Mouse (Mus musculus) heart, postnatal 0 days (tissue): ENCODE results near the gene Hspa12a. TPM values are rescaled to one million over a fixed set of nuclear protein-coding genes. Genes with fewer than 3 reads are reported as not detected.

Experiments
- ATAC-seq: fragments of 200-750 bp; cut with Nextera tagmentation; 2 replicates; pipeline ENCODE4 v1.8.0; 2017; ENCODE audit warnings: low read depth, moderate number of reproducible peaks, moderate library complexity; ENCODE audit not compliant: insufficient read depth
- DNase-seq: peaks from one replicate; pipeline ENCODE4 v3.0.0-alpha.2; 2016; ENCODE audit warnings: low spot score
- H3K27ac ChIP-seq: fragments of 300-500 bp; sonication (generic); 2 replicates; pipeline ENCODE4 v1.5.1; 2014; ENCODE audit warnings: low read depth, mild to moderate bottlenecking
- H3K27me3 ChIP-seq: fragments of 300-500 bp; sonication (generic); 2 replicates; pipeline ENCODE4 v1.6.1; 2014; ENCODE audit warnings: low read length, mixed read lengths; ENCODE audit not compliant: control insufficient read depth, insufficient read depth
- H3K36me3 ChIP-seq: fragments of 300-500 bp; sonication (generic); replicated peaks from 2 replicates; pipeline ENCODE4 v1.6.1; 2014; ENCODE audit warnings: low read length, mixed read lengths; ENCODE audit not compliant: control insufficient read depth, insufficient read depth
- H3K4me1 ChIP-seq: fragments of 300-500 bp; sonication (generic); 2 replicates; pipeline ENCODE4 v1.6.1; 2014; ENCODE audit warnings: antibody characterized with exemption; ENCODE audit not compliant: control insufficient read depth, insufficient read depth
- H3K4me2 ChIP-seq: fragments of 300-500 bp; sonication (generic); 2 replicates; pipeline ENCODE4 v1.6.1; 2014; ENCODE audit warnings: low read depth, mild to moderate bottlenecking, low read length, moderate library complexity
- H3K4me3 ChIP-seq: fragments of 300-500 bp; sonication (generic); 2 replicates; pipeline ENCODE4 v1.5.1; 2014; ENCODE audit warnings: low read depth, low read length
- H3K9ac ChIP-seq: fragments of 300-500 bp; sonication (generic); replicated peaks from 2 replicates; pipeline ENCODE4 v1.6.1; 2014; ENCODE audit warnings: low read depth, low read length, mixed read lengths
- H3K9me3 ChIP-seq: fragments of 300-500 bp; sonication (generic); replicated peaks from 2 replicates; pipeline ENCODE4 v1.6.1; 2016; ENCODE audit warnings: low read length; ENCODE audit not compliant: control insufficient read depth
- CTCF ChIP-seq: IDR thresholded peaks from 2 replicates; pipeline ENCODE4 v1.5.1; 2016; ENCODE audit warnings: antibody characterized with exemption, control low read depth, low read depth
- EP300 ChIP-seq: IDR thresholded peaks from 2 replicates; pipeline ENCODE4 v1.6.1; 2016; ENCODE audit warnings: antibody characterized with exemption, low read depth
- WGBS: fragments of 180-500 bp; shearing (Covaris S2); extraction: QIAGEN DNeasy Blood & Tissue Kit; methylation state at CpG from one replicate; pipeline ENCODE4 v1.1.7; 2014; 5-methylcytosine and 5-hydroxymethylcytosine counted together
- polyA plus RNA-seq: library from polyadenylated mRNA; unstranded; fragments of >200 nt; fragmentation: Nextera tagmentation; extraction: Ambion mirVana; gene quantifications from 2 replicates; pipeline ENCODE4 v1.2.1, GENCODE M21; 2015
- total RNA-seq: library from RNA; depleted of rRNA; stranded (reverse); fragments of >200 nt; gene quantifications from 2 replicates; pipeline ENCODE4 v1.2.3, GENCODE M21; 2014; ENCODE audit warnings: low replicate concordance

Hspa12a gene
- total and polyA plus RNA-seq, 2 experiments from 2014 or later: 13.2 to 39.2 TPM

DNA sequence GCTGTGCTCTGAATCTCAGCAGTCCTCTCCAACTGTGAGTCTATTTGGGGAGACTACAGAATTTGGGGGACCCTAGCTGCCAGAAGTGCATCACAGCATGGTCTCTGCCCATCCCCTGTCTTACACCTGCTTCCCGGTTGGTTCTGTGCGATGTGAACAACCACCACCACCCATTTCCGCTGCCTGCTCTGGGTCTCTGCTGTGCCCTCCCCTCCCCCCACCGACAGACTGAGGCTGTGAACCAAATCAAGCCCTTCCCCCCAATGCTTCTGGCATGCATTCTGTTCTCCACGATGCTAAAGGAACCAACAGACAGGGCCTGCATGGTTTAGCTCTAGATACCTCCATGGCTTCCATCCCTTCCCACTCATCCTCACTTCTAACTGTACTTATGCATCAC is 78.2 kb downstream of the Hspa12a start:
- Histone ChIP-seq H3K9me3 (no peaks in the 10 kb centered on the region), H3K27ac (no peak overlapping the region), H3K27me3 (0 out of 2 replicates have a peak, but pooled peaks cover 3% of the 10 kb centered on the region), H3K4me2 (no peak overlapping the region), H3K4me3 (no peak overlapping the region), H3K9ac (no peak overlapping the region), H3K4me1 (peaks cover 8% of the 10 kb centered on the region; the same call in 1 of the 2 replicates), H3K36me3 (no peaks in the 10 kb centered on the region)
- no peak for TF ChIP-seq EP300
- ATAC-seq: no peak
- WGBS: 38% methylated on average over 5 of the region's 5 CpGs
- no peak for DNase-seq

GRCm38 (mm10) chr19:58864006-58864573 is 79.4 kb downstream of the Hspa12a start:
- H3K27me3 ChIP-seq: 0 out of 2 replicates have a peak, but pooled peaks cover 3% of the 10 kb centered on the region
- H3K9ac ChIP-seq: no peak overlapping the region
- ATAC-seq: no peak
- H3K4me2 ChIP-seq: no peak overlapping the region
- no peaks in the 10 kb centered on the region for H3K36me3 ChIP-seq
- H3K9me3 ChIP-seq: no peaks in the 10 kb centered on the region
- peaks cover 17% of the 10 kb centered on the region for H3K4me1 ChIP-seq
- WGBS: 79% methylated on average over 1 of the region's 1 CpGs
- TF ChIP-seq EP300 (no peak), CTCF (no peak)
- DNase-seq: no peak
- H3K4me3 ChIP-seq: no peak overlapping the region
- no peak overlapping the region for H3K27ac ChIP-seq

- Histone ChIP-seq H3K27ac (no peak overlapping the region), H3K4me2 (peak overlapping the region; percentile 92), H3K9ac (0 out of 2 replicates have a peak overlapping the region, but pooled peaks have one; percentile 55), H3K4me1 (peaks cover 28% of the 10 kb centered on the region), H3K4me3 (peak overlapping the region; percentile 68), H3K36me3 (no peaks in the 10 kb centered on the region), H3K9me3 (no peaks in the 10 kb centered on the region), H3K27me3 (0 out of 2 replicates have a peak, but pooled peaks cover 3% of the 10 kb centered on the region)
- DNase-seq (no peak), ATAC-seq (no peak; the same call in 1 of the 2 replicates)
- TF ChIP-seq EP300 (no peak), CTCF (no peak)
- 28% methylated on average over 12 of the region's 12 CpGs for WGBS
Measured at GRCm38 (mm10) chr19:58861174-58861760, 82.2 kb downstream of the Hspa12a start.

DNA sequence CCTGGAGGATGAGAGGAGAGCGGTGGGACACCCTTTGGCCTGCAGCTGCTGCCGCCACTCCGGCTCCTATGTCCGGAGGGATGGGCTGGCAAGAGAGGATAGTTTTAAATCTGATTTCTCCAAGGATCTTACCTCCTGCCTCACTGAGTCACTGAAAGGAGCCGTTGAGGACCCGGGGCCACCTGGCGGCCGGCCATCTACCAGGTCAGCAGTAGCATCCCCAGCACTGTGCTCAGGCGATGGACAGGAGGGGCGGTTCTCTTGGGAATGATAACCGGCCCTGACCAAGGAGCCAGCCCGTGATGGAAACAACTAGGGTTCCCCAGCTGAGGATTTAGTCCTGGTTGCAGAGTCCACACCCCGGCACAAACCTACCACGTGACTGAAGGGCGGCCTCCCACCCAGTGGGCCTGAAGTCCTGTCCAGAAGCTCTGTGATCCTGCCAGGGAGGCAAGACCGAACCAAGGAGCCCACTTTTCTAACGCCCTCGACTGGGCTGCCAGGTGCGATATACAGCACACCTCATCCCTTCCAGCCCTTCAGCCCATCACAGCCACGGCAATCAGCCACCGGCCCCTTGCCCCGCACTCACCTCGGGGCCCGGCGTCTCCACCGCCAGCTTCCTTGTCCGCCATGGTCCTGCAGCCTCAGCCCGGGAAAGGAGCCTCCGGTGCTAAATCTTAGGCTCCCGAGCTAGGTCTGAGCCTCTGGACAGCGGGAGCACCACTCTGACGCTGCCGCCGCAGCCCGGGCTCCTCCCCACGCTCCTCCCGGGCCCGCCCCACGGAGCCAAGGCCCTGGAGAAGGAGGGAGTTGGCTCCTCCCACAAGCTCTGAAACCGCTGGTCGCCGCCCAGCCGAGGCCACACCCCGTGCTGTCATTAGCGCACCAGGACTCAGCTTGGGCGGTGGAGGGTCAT is 82.9 kb downstream of the Hspa12a start:
- peak; percentile 90 for ATAC-seq
- peak overlapping the region; percentile 55 for H3K9ac ChIP-seq

DNA sequence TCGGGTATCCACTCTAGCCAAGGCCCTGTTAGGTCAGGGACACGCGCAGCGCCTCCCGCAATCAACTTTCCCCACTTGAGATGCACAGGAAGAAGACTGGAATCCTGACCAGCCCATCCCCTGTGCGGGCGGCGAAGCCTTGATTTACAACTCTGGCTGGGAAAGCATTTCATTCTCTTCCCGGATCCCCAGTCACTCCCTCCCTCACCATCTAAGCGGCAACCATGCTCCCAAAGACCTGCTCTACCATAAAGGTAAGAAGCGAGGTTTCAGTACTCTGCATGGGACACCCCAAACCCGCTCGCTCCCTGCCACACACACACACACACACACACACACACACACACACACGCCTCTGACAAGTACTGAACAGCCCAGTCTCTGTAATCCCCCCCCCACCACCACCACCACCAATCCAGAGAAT is 83.6 kb downstream of the Hspa12a start:
- H3K4me2 ChIP-seq: peak overlapping the region; percentile 92
- H3K4me3 ChIP-seq: peak overlapping the region; percentile 68
- TF ChIP-seq CTCF (no peak), EP300 (no peak)
- DNase-seq (no peak), ATAC-seq (no peak)
- H3K9ac ChIP-seq: peak overlapping the region; percentile 55; the same call in 1 of the 2 replicates
- H3K27me3 ChIP-seq: no peaks in the 10 kb centered on the region
- no peak overlapping the region for H3K27ac ChIP-seq
- H3K36me3 ChIP-seq: no peaks in the 10 kb centered on the region
- no peaks in the 10 kb centered on the region for H3K9me3 ChIP-seq
- peaks cover 37% of the 10 kb centered on the region for H3K4me1 ChIP-seq
- WGBS: 5% methylated on average over 14 of the region's 14 CpGs

More for the DNA sequence above, 82.9 kb downstream of the Hspa12a start:
- peak overlapping the region; percentile 43; the same call in 1 of the 2 replicates for H3K27ac ChIP-seq
- no peaks in the 10 kb centered on the region for H3K36me3 ChIP-seq
- WGBS: under 1% methylated on average over 45 of the region's 46 CpGs
- H3K4me3 ChIP-seq: peak overlapping the region; percentile 68
- peak overlapping the region; percentile 92 for H3K4me2 ChIP-seq
- H3K4me1 ChIP-seq: peaks cover 34% of the 10 kb centered on the region
- TF ChIP-seq CTCF: no peak; the same call in 1 of the 2 replicates
- TF ChIP-seq EP300: no peak
- DNase-seq: peak; percentile 83
- H3K9me3 ChIP-seq: no peaks in the 10 kb centered on the region
- no peaks in the 10 kb centered on the region for H3K27me3 ChIP-seq
